Mouse (Mus musculus) embryonic fibroblast, embryonic 13.5 days (primary cell): ENCODE data around the gene Pwwp2b. TPM values are rescaled to one million over a fixed set of nuclear protein-coding genes. Genes with fewer than 3 reads are reported as not detected.

Experiments
- H3K27ac ChIP-seq: 2 replicates; pipeline ENCODE4 v1.5.1; 2012; ENCODE audit warnings: low read length, control low read depth, inconsistent platforms; ENCODE audit not compliant: insufficient read depth
- H3K4me1 ChIP-seq: 2 replicates; pipeline ENCODE4 v1.6.1; 2011; ENCODE audit warnings: low read length; ENCODE audit not compliant: control insufficient read depth, insufficient read depth
- H3K4me3 ChIP-seq: 2 replicates; pipeline ENCODE4 v1.5.1; 2011; ENCODE audit warnings: mild to moderate bottlenecking, control low read depth, low read length; ENCODE audit not compliant: insufficient read depth
- CTCF ChIP-seq: IDR thresholded peaks from 2 replicates; pipeline ENCODE4 v1.5.1; 2011; ENCODE audit warnings: mild to moderate bottlenecking, control low read depth, low read length, moderate library complexity, borderline replicate concordance; ENCODE audit not compliant: insufficient read depth
- POLR2A ChIP-seq: IDR thresholded peaks from 2 replicates; pipeline ENCODE4 v1.6.1; 2011; ENCODE audit warnings: low read depth, mild to moderate bottlenecking, control low read depth, low read length, moderate library complexity
- polyA plus RNA-seq: library from polyadenylated mRNA; stranded (reverse); fragments of >200 nt; gene quantifications from 2 replicates; pipeline ENCODE4 v1.2.4, GENCODE M21; 2011; ENCODE audit warnings: low read depth; ENCODE audit not compliant: missing spikeins, insufficient read length

Pwwp2b gene
- polyA plus RNA-seq, 1 experiment, result 8.9 TPM

DNA sequence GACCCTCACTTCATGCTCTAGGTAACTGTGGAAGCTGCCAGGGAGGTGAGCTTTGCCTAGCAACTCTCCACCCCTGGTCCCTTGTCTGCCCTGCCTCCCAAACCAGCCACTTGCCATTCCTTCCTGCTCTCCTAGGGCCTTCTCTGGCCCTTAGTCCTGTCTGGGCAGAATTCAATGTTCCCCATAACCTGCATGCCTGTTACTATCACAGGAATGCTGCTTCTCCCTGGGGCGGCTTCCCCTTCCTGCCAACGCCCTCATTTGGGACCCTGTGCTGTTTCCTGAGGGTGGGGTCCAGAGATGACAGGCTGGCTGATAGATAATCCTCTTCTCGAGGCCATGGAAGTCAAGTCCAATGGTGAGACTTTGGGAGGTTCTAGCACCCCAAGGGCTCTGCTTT, 5.2 kb downstream of the Pwwp2b start:
- TF ChIP-seq CTCF (no peak), POLR2A (no peak)
- H3K27ac ChIP-seq, result no peak overlapping the region
- H3K4me1 ChIP-seq, result peaks cover 10% of the 10 kb centered on the region
- no peak overlapping the region for H3K4me3 ChIP-seq

DNA sequence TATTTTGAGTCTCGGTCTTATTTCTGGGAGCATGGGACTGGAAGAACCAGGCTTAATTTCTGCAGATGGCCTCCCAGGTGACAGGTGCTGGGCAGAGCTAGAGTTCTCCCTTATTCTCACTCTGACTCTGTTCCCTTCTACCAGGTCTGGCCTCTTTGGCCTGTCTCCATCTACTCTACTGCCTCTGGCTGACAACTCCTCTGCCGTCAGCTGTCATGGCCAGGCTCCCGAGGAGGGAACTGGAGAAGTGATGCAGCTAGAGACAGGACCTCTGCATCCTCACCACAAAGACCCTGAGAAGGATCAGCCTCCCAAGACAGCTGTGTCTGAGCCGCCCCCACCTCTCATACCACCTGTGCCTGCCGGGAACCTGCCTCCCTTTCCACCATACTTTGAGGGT, 6.3 kb downstream of the Pwwp2b start:
- H3K27ac ChIP-seq, result no peak overlapping the region
- TF ChIP-seq CTCF (no peak), POLR2A (no peak)
- no peak overlapping the region for H3K4me3 ChIP-seq
- H3K4me1 ChIP-seq, result peaks cover 14% of the 10 kb centered on the region

DNA sequence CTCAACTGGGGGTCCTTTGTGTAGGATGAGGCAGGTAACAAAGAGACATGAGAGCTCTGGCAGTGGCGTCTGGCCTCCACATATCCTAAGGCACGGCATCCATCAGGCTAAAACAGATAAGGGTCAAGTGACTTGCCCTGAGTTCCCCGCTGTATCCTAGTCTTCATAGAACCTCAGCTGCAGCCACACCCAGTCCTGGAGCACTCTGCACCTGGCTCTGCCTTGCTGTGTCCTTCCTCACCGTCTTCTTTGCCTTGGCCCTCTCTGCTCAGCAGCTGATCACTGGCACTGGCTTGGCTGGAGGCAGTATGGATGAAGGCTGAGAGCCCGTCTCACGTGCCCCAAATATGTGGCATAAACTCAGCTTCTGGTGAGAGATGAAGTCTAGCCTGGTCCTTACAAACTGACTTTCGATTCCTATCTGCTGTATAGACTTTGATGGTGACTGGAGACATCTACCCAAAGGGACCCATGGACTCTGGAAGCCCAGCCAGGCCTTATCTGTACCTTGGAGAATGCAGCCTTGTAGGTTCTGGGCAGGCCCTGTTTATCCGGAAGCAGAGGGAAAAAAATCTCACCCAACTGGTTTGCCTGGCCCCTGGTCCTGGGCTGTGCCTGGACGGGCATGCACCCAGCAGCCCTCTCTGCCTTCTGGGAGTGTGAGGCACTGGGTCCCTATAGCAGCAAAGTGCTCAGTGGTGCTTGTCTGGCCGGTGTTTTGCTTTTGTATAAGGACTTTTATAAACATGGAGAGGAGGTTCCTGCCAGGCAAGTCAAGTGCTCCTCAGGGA, 9.7 kb downstream of the Pwwp2b start:
- Histone ChIP-seq H3K27ac (no peak overlapping the region), H3K4me1 (peaks cover 6% of the 10 kb centered on the region; the same call in 1 of the 2 replicates), H3K4me3 (no peak overlapping the region)
- TF ChIP-seq POLR2A, result no peak
- no peak for TF ChIP-seq CTCF

DNA sequence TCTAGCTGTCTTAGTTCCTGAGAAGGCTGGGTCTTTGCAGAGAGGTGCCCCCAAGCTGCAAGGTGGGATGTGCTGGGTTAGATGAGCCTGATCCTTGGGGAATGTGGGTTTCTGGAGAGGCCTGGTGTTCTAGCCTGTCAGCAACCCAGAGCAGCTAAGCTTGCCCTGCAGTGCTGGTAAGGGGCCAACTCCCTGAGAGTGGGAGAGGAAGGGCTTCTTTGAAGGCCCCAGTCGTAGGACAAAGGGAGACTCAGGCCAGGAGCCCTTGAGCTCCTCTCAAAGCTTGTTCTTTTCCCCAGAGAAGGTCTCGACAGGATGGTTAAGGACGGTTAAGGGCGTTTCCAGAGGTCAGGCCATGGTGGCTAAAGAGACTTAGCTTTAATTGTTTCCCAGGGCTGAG, 16.1 kb downstream of the Pwwp2b start:
- no peak for TF ChIP-seq CTCF
- no peak for TF ChIP-seq POLR2A
- H3K4me1 ChIP-seq, result peaks cover 35% of the 10 kb centered on the region
- H3K27ac ChIP-seq, result no peak overlapping the region
- no peak overlapping the region for H3K4me3 ChIP-seq

DNA sequence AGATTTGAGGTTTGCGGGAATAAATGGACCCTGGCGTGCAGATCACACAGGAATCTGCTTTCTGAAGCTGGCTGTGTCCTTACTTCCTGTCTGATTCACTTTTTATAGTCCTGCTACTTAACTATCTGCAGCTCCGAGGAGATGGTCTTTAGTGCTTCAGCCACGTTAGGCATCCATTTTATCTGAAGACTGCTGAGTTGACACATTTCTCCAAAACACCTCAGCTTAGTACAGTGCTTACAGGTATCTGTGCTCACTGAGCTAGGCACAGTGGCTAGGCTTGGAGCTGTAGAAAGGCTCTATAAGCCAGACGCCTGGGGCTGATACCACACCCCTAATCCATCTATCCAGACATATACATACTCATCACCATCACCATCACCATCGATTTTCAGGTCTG, 17.4 kb downstream of the Pwwp2b start:
- TF ChIP-seq POLR2A, result no peak; the same call in 1 of the 2 replicates
- TF ChIP-seq CTCF, result no peak
- Histone ChIP-seq H3K4me3 (no peak overlapping the region), H3K27ac (peak overlapping the region; percentile 76), H3K4me1 (peaks cover 33% of the 10 kb centered on the region)

DNA sequence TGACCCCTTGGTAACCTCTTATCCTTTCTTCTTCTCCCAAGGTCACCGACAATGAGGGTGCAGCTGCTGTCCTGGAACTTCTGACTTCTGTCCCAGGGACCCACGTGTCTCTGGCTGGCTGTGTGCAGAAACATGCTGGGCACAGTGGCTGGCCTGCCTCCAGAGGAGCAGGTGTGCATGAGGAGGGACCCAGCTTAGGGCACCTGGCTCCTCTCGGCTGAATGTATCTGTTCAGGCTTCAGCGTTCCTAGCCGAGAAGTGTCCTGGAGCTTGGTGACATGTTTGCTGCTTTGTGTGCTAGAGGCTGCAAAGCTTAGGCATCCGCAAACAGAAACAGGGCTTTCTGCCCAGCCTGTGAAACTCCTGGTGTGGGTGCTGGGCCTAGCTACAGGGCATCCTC, 18.1 kb downstream of the Pwwp2b start:
- TF ChIP-seq CTCF (no peak), POLR2A (no peak)
- H3K27ac ChIP-seq, result peak overlapping the region; percentile 38
- no peak overlapping the region for H3K4me3 ChIP-seq
- peaks cover 33% of the 10 kb centered on the region for H3K4me1 ChIP-seq

DNA sequence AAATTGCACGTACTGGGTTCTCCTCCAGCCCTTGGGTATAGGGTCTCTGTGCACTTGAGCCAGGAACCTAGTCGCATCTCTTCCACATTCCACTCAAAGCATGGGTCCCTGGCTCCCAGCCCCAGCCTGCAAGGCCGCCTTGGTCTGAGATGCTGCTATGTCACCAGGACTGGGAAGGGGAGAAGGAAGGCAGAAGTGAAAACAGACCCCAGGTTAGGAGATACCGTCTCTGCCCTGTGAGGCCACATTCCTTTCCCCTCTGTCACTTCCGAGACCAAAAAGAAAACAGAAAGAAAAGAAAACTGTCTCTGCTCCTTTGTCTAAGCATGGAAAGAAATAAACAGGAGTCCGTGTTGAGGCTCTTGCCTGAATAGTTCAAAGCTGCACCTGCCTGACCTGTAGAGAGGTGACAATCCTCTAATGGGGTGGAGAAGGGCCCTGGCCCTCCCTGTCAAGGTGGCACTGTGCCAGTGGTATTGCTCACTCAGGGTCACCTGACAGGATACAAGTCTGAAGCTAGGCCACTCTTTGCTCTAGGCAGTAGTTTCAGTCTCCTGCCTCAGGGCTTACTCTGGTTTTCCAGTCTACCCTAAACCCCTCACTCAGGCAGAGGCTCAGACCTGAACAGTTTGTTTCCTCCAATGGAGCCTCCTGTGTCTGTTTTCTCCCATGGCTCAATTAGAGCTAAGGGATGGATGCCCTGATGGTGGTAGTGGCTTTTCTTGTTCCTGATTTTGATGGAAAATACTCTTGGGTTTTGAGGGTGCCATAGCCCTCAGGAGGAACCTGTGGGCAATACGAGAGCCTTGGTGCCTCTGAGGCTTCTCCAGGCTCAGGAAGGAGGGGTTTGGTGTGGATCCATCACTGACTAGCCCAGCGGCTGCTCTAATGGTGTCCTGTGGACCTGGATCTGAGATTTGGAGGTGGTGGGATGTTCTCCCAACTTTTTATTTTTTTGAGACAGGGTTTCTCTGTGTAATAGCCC, 18.9 kb downstream of the Pwwp2b start:
- no peak overlapping the region for H3K4me3 ChIP-seq
- H3K4me1 ChIP-seq, result peaks cover 33% of the 10 kb centered on the region
- H3K27ac ChIP-seq, result peak overlapping the region; percentile 38
- TF ChIP-seq CTCF, result no peak
- no peak for TF ChIP-seq POLR2A

DNA sequence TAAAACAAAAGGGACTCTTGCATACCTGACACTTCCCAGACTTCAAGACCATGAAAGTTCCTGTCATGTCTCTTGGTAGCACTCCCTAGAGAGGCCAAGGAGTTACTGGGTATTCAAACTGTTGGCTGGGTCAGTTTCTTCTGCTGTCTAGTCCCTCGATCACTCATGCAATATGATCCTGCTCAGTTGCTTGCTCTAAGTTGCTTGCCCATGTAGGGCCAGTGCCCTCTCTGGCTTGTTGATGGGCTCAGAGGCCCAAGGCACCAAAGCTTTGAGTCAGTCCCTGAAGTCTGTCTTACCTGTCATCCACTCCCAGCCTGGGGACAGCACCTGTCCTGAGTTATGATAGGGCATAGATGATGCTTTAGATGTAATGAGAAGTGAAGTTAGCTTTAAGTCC, 22.5 kb downstream of the Pwwp2b start:
- Histone ChIP-seq H3K4me3 (no peak overlapping the region), H3K4me1 (peaks cover 27% of the 10 kb centered on the region)

DNA sequence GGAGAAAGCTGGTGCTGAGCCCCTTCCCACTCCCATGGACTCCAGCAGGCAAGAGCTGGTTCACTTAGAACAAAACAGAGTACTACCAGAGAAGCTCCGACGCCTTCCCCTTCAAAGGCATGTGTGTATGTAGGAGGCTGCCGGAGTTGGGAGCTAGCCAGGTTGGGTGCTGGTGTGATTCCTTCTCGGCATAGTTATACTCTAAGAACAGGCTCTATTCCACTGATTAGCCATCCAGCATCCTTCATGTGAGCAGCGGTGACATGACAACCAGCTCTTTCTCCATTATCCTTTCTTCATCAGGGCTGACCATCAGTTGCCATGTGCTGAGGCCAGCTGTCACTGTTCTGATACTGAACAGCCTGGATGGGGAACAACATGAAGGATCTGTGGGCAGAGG, 23.6 kb downstream of the Pwwp2b start:
- TF ChIP-seq POLR2A, result no peak
- no peak for TF ChIP-seq CTCF
- Histone ChIP-seq H3K4me1 (peaks cover 15% of the 10 kb centered on the region), H3K27ac (no peak overlapping the region), H3K4me3 (no peak overlapping the region)

More for the DNA sequence above, 22.5 kb downstream of the Pwwp2b start:
- no peak overlapping the region for H3K27ac ChIP-seq
- TF ChIP-seq CTCF (no peak), POLR2A (no peak)
